Mouse (Mus musculus) ES-E14 (cell line): ENCODE data around the gene Cdk11b. TPM values are rescaled to one million over a fixed set of nuclear protein-coding genes. Genes with fewer than 3 reads are reported as not detected.

Experiments
- DNase-seq: peaks from one replicate; pipeline ENCODE4 v3.0.0-alpha.2; 2013; ENCODE audit warnings: low read depth, low spot score
- H3K27ac ChIP-seq: 2 replicates; pipeline ENCODE4 v1.5.1; 2012; ENCODE audit warnings: low read depth, mild to moderate bottlenecking, low read length, moderate library complexity, mixed read lengths; ENCODE audit not compliant: poor library complexity, insufficient read depth, severe bottlenecking
- H3K36me3 ChIP-seq: 2 replicates; pipeline ENCODE4 v1.6.1; 2012; ENCODE audit warnings: mild to moderate bottlenecking, low read length, moderate library complexity, mixed read lengths; ENCODE audit not compliant: control insufficient read depth, poor library complexity, insufficient read depth, severe bottlenecking
- H3K4me1 ChIP-seq, 2 experiments: fragments of 150-350 bp in 1 of 2; sonication (generic) in 1 of 2; 2 replicates each; pipeline ENCODE4 v1.6.1; 2012; ENCODE audit warnings: low read length in 2 of 2, mild to moderate bottlenecking in 1 of 2, mixed read lengths in 1 of 2; ENCODE audit not compliant: control insufficient read depth in 2 of 2, insufficient read depth in 2 of 2, poor library complexity in 1 of 2
- H3K4me3 ChIP-seq, 2 experiments: fragments of 150-350 bp in 1 of 2; sonication (generic) in 1 of 2; 2 replicates each; pipeline ENCODE4 v1.5.1; 2012; ENCODE audit warnings: low read length in 2 of 2, low read depth in 1 of 2, mild to moderate bottlenecking in 1 of 2, mixed read lengths in 1 of 2; ENCODE audit not compliant: insufficient read depth in 1 of 2, poor library complexity in 1 of 2, severe bottlenecking in 1 of 2
- H3K9ac ChIP-seq: 2 replicates; pipeline ENCODE4 v1.6.1; 2012; ENCODE audit warnings: low read depth, mild to moderate bottlenecking, low read length, mixed read lengths; ENCODE audit not compliant: poor library complexity, insufficient read depth, severe bottlenecking
- H3K9me3 ChIP-seq: fragments of 150-350 bp; sonication (generic); 2 replicates; pipeline ENCODE4 v1.6.1; 2012; ENCODE audit warnings: low read depth, mild to moderate bottlenecking, low read length; ENCODE audit not compliant: control insufficient read depth, insufficient read depth
- CHD2 ChIP-seq: IDR thresholded peaks from 2 replicates; pipeline ENCODE4 v1.6.1; 2014; ENCODE audit warnings: mild to moderate bottlenecking, low read depth, low read length, inconsistent platforms
- HCFC1 ChIP-seq: IDR thresholded peaks from 2 replicates; pipeline ENCODE4 v1.6.1; 2012; ENCODE audit warnings: low read length, inconsistent platforms, borderline replicate concordance; ENCODE audit not compliant: insufficient read depth
- MAFK ChIP-seq: IDR thresholded peaks from 2 replicates; pipeline ENCODE4 v1.6.1; 2014; ENCODE audit warnings: mild to moderate bottlenecking, low read depth, low read length, inconsistent platforms; ENCODE audit not compliant: insufficient read depth
- ZC3H11A ChIP-seq: IDR thresholded peaks from 2 replicates; pipeline ENCODE4 v1.6.1; 2012; ENCODE audit warnings: low read depth, mild to moderate bottlenecking, inconsistent platforms, low read length, borderline replicate concordance
- ZNF384 ChIP-seq: IDR thresholded peaks from 2 replicates; pipeline ENCODE4 v1.6.1; 2012; ENCODE audit warnings: low read depth, low read length, inconsistent platforms
- in situ Hi-C, 2 experiments: fragments of 600-800 bp; cut with MboI; formaldehyde crosslinking; loops; one replicate each; pipeline ENCODE4 v1.15.1; 2025; ENCODE audit warnings: low sequenced_read_pairs in 2 of 2, inconsistent platforms in 1 of 2; ENCODE audit not compliant: unreplicated experiment in 2 of 2
- total RNA-seq: library from RNA; depleted of rRNA; stranded (reverse); fragments of 300-350 nt; gene quantifications from 2 replicates; pipeline ENCODE4 v1.2.3, GENCODE M21; 2012

The Cdk11b gene
- total RNA-seq, 1 experiment: 50.1 TPM

GRCm38 (mm10) chr4:155598536-155598935, 26.1 kb upstream of the Cdk11b start:
- H3K27ac ChIP-seq: no peak overlapping the region
- in situ Hi-C loops: no loop called here
- H3K9me3 ChIP-seq: no peaks in the 10 kb centered on the region
- no peak for TF ChIP-seq HCFC1
- TF ChIP-seq ZNF384: no peak
- no peak for TF ChIP-seq MAFK
- no peak for TF ChIP-seq CHD2
- no peak for TF ChIP-seq ZC3H11A
- H3K4me3 ChIP-seq: peak overlapping the region in 1 of 2 experiments; percentile 14; a peak in 1 of 4 replicates
- 0 out of 2 replicates have a peak, but pooled peaks cover 3% of the 10 kb centered on the region for H3K36me3 ChIP-seq
- peaks cover 0 to 4% of the 10 kb centered on the region in 2 experiments; a peak in 1 of 4 replicates for H3K4me1 ChIP-seq
- peak; percentile 27 for DNase-seq
- peak overlapping the region; percentile 18; the same call in 1 of the 2 replicates for H3K9ac ChIP-seq

GRCm38 (mm10) chr4:155599901-155600825, 24.5 kb upstream of the Cdk11b start:
- Histone ChIP-seq H3K27ac (peak overlapping the region; percentile 80; the same call in 1 of the 2 replicates), H3K4me1 (peaks cover 0 to 4% of the 10 kb centered on the region in 2 experiments; a peak in 1 of 4 replicates), H3K9me3 (no peaks in the 10 kb centered on the region), H3K9ac (no peak overlapping the region; the same call in 1 of the 2 replicates), H3K36me3 (peaks cover 7% of the 10 kb centered on the region; the same call in 1 of the 2 replicates), H3K4me3 (peak overlapping the region; percentile 56 to 65)
- no peak for TF ChIP-seq HCFC1
- peak; percentile 60; the same call in 1 of the 2 replicates for TF ChIP-seq ZNF384
- no peak for TF ChIP-seq MAFK
- TF ChIP-seq ZC3H11A: no peak
- no peak for DNase-seq
- in situ Hi-C loops: no loop called here

- Histone ChIP-seq H3K27ac (peak within 1 kb of the TSS; percentile 97), H3K9me3 (no peaks in the 10 kb centered on the region), H3K4me1 (peaks cover 0 to 4% of the 10 kb centered on the region in 2 experiments; a peak in 1 of 4 replicates), H3K36me3 (peaks cover 9% of the 10 kb centered on the region; the same call in 1 of the 2 replicates), H3K9ac (peak within 1 kb of the TSS; percentile 99), H3K4me3 (peak within 1 kb of the TSS; percentile 65 to 87)
- DNase-seq: peak; percentile 91
- in situ Hi-C loops: no loop called here
- TF ChIP-seq MAFK (no peak), ZC3H11A (no peak), ZNF384 (no peak), CHD2 (no peak), HCFC1 (no peak; the same call in 1 of the 2 replicates)
Measured at GRCm38 (mm10) chr4:155601091-155601996, 23.3 kb upstream of the Cdk11b start, which contains the start of gene Slc35e2. Slc35e2 (plus strand) TSS chr4:155601416.

- H3K4me1 ChIP-seq: peaks cover 0 to 4% of the 10 kb centered on the region in 2 experiments; a peak in 1 of 4 replicates
- peaks cover 9% of the 10 kb centered on the region; the same call in 1 of the 2 replicates for H3K36me3 ChIP-seq
- peak overlapping the region; percentile 97 for H3K27ac ChIP-seq
- no peak for DNase-seq
- in situ Hi-C loops: no loop called here
- TF ChIP-seq CHD2 (no peak), HCFC1 (no peak), ZC3H11A (no peak), MAFK (no peak), ZNF384 (no peak)
- H3K9ac ChIP-seq: peak overlapping the region; percentile 99
- H3K9me3 ChIP-seq: no peaks in the 10 kb centered on the region
- peak overlapping the region; percentile 65 to 87 for H3K4me3 ChIP-seq
Measured at GRCm38 (mm10) chr4:155601997-155602456, 22.6 kb upstream of the Cdk11b start.
